Mouse (Mus musculus) yolk sac, embryonic 10.5 days (tissue): ENCODE data around the gene Stoml1.

Source experiments
- DNase-seq: peaks from one replicate; pipeline ENCODE4 v3.0.0-alpha.2; 2017; ENCODE audit warnings: low spot score

The Stoml1 gene

GRCm38 (mm10) chr9:58272068-58272541, 19.1 kb downstream of the Stoml1 start:
- no peak for DNase-seq

DNA sequence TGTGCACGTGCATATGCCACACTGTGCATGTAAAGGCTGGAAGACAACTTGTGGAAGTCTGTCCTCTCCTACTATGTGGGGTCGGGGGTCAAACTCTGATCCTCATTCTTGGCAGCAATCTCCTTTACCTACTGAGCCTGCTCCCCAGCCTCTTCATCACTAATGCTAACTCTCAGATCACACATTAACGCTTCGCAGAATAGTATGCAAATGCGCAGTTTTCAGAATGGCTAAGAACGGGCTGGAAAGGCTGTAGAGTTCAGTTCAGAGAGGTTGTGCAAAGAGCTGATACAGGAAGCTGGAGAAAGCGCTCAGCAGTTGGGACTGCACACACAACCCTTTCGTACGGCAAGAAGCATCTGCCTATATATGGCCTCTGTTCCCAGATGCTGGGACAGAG, 19.9 kb downstream of the Stoml1 start:
- no peak for DNase-seq

DNA sequence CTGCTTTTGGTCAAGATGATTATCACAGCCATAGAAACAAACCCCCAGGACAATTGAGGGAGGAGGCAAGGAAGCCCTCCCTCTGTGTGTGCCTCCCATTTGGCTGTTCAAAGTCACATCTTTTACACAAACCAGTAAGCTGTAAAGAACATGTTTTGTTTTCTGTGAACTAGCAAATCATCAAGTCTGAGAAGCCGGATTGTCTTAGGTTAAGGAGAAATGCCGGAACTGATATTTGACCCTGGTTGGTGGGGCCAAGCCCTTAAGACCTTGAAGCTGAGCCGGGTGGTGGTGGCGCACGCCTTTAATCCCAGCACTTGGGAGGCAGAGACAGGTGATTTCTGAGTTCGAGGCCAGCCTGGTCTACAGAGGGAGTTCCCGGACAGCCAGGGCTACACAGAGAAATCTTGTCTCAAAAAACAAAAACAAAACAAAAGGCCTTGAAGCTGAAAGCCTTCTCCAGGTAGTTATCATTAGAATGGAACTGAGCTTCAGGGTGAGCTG, 21.2 kb downstream of the Stoml1 start:
- DNase-seq = no peak

DNA sequence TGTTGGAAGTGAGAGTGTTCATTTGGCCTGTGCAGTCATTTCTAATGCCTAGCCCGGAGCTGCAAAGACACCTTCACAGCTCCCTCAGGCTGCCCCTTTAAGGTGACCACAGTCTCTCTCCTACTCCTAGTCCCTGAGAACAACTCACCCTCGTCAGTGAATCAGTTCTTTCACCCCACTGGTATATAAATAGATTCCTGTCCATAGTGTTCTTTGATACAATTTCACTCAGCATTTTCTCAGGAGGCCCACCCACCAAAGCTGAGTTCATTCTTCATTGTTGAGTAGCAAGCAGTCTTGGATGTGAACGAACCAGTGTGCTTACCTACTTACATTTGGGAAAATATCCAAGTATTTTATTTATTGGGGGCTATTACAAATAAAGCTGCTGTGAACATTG, 21.7 kb downstream of the Stoml1 start:
- DNase-seq = no peak

DNA sequence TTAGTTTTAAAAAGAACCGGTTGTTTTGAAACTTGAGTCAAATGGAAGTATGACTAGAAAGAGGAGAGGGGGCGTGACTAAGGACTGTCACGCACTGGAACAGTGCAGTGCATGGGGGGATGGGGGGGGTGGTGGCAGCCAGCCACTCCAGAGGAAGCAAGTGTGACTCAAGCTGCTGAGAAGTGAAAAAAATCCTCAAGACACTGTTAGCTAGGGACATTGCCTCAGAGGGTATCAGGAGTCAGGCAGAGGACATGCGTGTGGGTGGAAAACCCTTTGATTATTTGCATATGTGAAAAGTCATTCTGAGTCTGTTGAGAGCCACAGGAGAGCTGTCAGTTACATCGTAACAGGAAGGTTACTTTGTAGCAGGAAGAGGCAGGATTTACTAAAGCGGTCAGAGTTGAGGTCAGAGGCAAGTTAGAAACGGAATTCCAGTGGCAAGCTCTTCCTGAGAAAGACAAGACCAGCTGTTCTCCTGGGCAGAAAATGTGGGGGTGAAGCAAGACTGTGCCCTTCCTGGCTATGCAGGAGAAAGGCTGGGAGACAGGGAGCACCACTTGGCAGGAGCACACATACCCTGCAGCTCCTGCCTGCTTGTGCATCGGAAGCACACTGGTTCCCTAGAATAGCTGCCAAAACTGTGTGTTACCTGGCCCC, 22.3 kb downstream of the Stoml1 start:
- peak; percentile 58 for DNase-seq

- peak; percentile 14 for DNase-seq
Measured at GRCm38 (mm10) chr9:58275797-58276196, 22.8 kb downstream of the Stoml1 start.

DNA sequence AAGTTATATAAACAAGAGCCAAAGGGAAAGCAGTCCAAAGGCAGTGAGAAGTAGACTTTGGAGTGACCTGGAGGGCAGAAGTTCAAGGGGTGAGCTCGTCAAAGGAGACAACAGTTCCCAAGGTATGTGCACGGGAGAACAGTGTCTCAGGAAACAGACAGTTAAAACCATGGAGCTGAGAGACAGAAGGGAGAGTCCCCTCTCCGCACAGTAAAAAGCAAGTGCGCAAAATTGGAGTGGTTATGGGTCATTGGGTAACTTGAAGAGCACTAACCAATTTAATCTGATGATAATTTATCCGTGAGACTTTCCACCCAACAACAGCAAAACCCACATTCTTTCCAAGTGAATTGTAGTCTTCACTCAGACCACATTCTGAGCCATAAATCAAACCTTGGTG, 23.4 kb downstream of the Stoml1 start:
- DNase-seq = peak; percentile 40

GRCm38 (mm10) chr9:58278313-58278712, 25.3 kb downstream of the Stoml1 start:
- DNase-seq = no peak

DNA sequence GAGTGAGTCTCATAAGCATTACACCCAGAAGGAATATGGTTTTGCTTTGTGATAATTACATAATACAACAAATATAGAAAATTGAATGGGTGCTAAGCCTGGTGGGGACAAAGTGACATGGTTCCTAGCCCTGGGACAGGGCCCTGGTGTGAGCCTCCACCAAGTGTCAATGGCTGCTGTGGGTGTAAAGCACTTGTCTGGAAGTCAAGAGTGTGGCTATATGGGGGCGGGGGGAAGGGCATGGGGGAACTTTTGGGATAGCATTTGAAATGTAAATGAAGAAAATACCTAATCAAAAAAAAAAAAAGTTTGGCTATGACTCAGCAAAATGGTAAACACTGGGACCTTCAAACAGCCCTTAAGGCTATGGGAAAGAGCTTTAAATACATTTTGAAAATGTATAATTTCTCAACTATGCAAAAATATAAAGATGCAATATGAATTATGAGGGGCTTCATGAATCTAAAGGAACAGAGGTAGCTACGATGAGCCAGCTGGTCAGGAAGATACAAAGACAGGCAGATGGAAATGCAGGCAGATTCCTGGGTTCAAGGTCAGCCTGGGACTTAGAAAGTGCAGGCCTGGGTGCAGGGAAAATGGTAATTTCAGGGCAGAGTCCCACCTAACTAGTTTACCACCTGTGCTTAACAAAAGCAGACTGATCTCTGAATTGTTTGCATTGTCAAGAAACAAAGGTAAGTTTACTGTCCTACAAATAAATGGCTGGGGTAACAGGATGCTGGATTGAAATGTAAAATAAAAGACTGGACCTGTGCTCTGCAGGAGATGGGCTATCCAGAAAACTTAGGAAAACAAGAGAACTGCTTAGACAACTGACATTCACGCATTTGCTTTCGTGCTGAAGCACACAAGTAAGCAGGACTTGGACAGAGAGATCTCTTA, 26.1 kb downstream of the Stoml1 start:
- DNase-seq = no peak

DNA sequence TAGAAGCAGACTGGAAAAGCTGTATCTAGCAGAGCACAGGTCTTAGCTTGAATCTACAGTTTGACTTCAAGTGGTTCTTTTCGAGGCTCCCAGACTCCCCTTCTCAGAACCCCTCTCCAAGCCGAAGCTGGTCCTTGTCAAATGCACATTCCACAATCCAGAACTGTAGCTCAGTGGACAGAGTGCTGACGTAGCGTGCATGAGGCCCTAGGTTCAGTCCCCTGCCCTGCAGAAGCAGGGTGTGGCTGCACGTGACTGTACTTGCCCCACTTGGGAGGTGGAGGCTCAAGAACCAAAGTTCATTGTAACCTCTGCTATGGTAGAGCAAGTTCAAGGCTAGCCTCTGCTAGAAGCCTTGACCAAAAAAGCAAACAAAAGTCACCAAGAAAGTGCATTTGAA, 26.8 kb downstream of the Stoml1 start:
- peak; percentile 66 for DNase-seq

GRCm38 (mm10) chr9:58280259-58281109, 27.5 kb downstream of the Stoml1 start:
- DNase-seq = peak; percentile 77

DNA sequence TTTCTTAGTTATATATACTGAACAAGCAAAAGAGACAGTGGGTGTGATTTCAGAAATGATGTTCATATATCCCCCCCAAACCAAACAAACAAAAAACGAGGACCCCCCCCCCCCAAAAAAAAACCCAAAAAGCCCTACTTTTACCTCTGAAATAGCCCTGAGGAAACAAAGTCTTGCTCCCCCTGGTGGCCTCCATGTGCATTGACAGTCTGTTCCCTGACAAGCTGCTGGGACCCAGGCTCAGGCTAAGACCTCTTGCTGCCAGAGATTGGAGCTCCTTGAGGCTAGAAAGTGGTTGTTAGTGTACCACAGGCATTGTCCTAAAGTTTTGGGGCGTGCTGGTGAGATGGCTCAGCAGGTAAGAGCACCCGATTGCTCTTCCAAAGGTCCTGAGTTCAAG, 28.6 kb downstream of the Stoml1 start:
- no peak for DNase-seq

- DNase-seq = no peak
Measured at GRCm38 (mm10) chr9:58283431-58283830, 30.5 kb downstream of the Stoml1 start.

- DNase-seq = no peak
Measured at GRCm38 (mm10) chr9:58289090-58289489, 36.1 kb downstream of the Stoml1 start.

DNA sequence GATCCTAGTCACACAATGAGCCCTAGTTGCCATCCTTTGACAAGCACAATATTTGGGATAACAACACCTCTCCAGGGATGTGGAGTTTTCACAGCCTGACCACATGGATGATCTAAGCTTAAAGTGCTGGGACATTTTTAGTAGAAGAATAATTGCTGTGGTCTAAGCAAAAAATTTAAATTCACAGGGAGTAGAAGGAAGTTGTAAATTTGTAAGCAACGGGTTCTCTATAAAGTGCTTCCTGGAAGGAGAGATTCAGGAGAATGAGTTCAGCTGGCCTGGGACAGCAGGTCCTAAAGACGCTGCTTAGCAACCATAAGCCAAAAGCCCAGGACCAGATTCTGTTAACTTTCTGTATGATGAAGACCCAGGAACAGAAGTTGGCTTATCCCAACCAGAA, 36.9 kb downstream of the Stoml1 start:
- no peak for DNase-seq

- DNase-seq = no peak
Measured at GRCm38 (mm10) chr9:58294527-58294926, 41.6 kb downstream of the Stoml1 start.

- no peak for DNase-seq
Measured at GRCm38 (mm10) chr9:58295345-58295744, 42.4 kb downstream of the Stoml1 start.

GRCm38 (mm10) chr9:58295766-58296361, 42.9 kb downstream of the Stoml1 start:
- peak; percentile 66 for DNase-seq

GRCm38 (mm10) chr9:58297065-58297464, 44.1 kb downstream of the Stoml1 start:
- DNase-seq = no peak

DNA sequence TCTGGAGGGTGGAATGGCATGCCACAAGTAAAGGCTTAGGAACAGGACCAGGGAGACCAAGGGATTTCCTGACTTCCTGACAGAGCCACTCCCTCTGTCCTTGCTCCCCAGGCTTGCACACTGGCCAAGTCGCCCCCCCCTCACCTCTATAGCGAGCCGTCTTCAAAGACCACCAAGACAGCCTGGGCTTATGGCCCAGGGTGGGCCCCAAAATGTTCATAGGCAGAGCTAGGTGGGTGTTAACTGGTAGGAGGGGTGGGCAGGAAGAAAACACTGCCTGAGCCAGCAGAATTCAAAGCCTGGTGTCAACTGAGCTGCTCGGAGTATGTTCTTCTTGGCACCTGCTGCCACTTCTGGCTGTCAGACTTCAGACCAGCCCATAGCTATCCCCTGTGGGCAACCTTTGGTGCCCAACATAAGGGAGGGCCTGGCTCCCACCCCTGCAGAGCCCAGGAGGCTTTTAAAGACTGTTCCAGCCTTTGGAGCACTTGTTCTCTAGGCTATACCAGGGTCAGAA, 45.1 kb downstream of the Stoml1 start:
- no peak for DNase-seq

- no peak for DNase-seq
Measured at GRCm38 (mm10) chr9:58299356-58299799, 46.4 kb downstream of the Stoml1 start.
